Mouse (Mus musculus) heart, postnatal 0 days (tissue): ENCODE data around the gene Fnbp4.

Experiments
- CTCF ChIP-seq: IDR thresholded peaks from 2 replicates; pipeline ENCODE4 v1.5.1; 2016; ENCODE audit warnings: antibody characterized with exemption, control low read depth, low read depth
- EP300 ChIP-seq: IDR thresholded peaks from 2 replicates; pipeline ENCODE4 v1.6.1; 2016; ENCODE audit warnings: antibody characterized with exemption, low read depth

DNA sequence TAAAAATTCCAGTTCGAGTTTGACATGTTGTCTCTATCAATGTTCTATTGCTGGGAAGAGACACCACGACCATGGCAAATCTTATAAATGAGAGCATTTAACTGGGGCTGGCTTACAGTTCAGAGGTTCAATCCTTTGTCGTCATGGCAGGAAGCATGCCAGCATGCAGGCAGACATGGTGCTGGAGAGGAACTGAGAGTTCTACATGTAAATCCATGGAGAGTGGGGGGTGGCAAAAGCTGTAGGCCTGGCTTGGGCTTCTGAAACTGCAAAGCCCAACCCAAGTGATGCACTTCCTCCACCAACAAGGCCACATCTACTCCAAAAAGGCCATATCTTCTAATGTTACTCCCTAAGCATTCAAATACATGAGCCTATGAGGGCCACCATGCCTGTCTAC, 75.7 kb downstream of the Fnbp4 start:
- TF ChIP-seq CTCF (no peak), EP300 (no peak)
